Mouse (Mus musculus): Measurements from ENCODE around the gene Lama2.

DNA sequence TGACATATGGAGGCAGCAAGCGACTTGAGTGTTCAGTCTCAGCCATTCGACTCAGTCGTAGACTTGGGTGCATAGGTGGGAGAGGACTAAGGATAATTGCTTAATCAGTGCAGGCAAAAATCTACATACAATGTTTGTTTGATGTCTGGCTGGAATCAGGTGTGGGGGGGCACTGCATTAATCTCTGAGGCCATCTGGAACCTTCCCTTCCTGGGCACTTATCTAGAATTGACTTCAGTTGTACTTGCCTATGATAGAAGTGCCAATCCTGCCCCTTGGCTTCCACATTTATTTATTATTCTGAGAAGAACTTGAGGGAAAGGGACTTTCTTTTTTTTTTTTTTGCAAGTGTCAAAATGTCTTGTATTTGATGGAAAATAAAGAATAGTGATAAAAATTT is 644.2 kb downstream of the Lama2 start:
- TF ChIP-seq POLR2A (IDR thresholded peaks at IDR 0.05; ENCODE audit: borderline replicate concordance, extremely low read depth, insufficient read depth, insufficient read length, poor library complexity, severe bottlenecking) (no peak), CTCF (IDR thresholded peaks at IDR 0.05; ENCODE audit: borderline replicate concordance, extremely low read depth, insufficient read depth, insufficient read length) (no peak)

Measured in brain, embryonic 14.5 days (tissue).